Mouse (Mus musculus) heart, postnatal 0 days (tissue): ENCODE data around the gene Tkfc.

Source experiments
- CTCF ChIP-seq: IDR thresholded peaks from 2 replicates; pipeline ENCODE4 v1.5.1; 2016; ENCODE audit warnings: antibody characterized with exemption, control low read depth, low read depth
- EP300 ChIP-seq: IDR thresholded peaks from 2 replicates; pipeline ENCODE4 v1.6.1; 2016; ENCODE audit warnings: antibody characterized with exemption, low read depth

DNA sequence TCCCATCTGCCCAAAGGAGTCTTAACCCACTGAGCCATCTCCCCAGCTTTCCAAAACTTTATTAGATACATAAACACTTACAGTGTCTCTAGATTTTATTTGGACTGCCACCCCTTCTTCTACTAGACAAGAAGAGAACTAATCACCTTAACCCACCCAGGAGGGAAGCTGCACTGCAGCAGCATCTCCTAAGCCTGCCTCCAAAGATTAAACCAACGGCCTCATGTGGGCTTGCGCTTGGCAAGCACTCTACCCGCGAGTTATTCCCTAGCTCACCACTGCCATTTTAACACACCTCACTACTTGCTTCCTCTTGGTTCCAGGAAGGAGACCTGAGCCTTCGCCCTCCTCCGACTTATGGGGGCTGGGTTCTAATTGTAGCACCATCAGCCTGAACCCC lies 41.2 kb downstream of the Tkfc start:
- no peak for TF ChIP-seq CTCF
- no peak for TF ChIP-seq EP300
